Mouse (Mus musculus) intestine, embryonic 14.5 days (tissue): ENCODE data around the gene Gm13694. TPM values are rescaled to one million over a fixed set of nuclear protein-coding genes. Genes with fewer than 3 reads are reported as not detected.
"Not testable (repeated sequence)": the region's sequence is repeated elsewhere in the genome, so short reads cannot be mapped to it uniquely, and the experiment has no call there.

Experiments
- ATAC-seq: fragments of 200-750 bp; cut with Nextera tagmentation; replicated peaks from 2 replicates; pipeline ENCODE4 v1.8.0; 2017; ENCODE audit warnings: low read depth, moderate number of reproducible peaks, moderate TSS enrichment, moderate library complexity; ENCODE audit not compliant: low FRiP score, low TSS enrichment
- DNase-seq: peaks from one replicate; pipeline ENCODE4 v3.0.0-alpha.2; 2018; ENCODE audit warnings: low spot score
- H3K27ac ChIP-seq: fragments of 300-500 bp; sonication (generic); 2 replicates; pipeline ENCODE4 v1.5.1; 2014; ENCODE audit warnings: low read depth, mild to moderate bottlenecking, control low read depth
- H3K27me3 ChIP-seq: fragments of 300-500 bp; sonication (generic); replicated peaks from 2 replicates; pipeline ENCODE4 v1.6.1; 2014; ENCODE audit warnings: low read length, control low read depth; ENCODE audit not compliant: control insufficient read depth, insufficient read depth
- H3K36me3 ChIP-seq: fragments of 300-500 bp; sonication (generic); 2 replicates; pipeline ENCODE4 v1.6.1; 2014; ENCODE audit warnings: low read length, control low read depth; ENCODE audit not compliant: control insufficient read depth, insufficient read depth
- H3K4me1 ChIP-seq: fragments of 300-500 bp; sonication (generic); replicated peaks from 2 replicates; pipeline ENCODE4 v1.6.1; 2014; ENCODE audit warnings: low read length, control low read depth, mixed read lengths; ENCODE audit not compliant: control insufficient read depth, insufficient read depth
- H3K4me2 ChIP-seq: fragments of 300-500 bp; sonication (generic); 2 replicates; pipeline ENCODE4 v1.6.1; 2014; ENCODE audit warnings: low read length
- H3K4me3 ChIP-seq: fragments of 300-500 bp; sonication (generic); 2 replicates; pipeline ENCODE4 v1.5.1; 2014; ENCODE audit warnings: low read depth, low read length, control low read depth, mixed read lengths
- H3K9ac ChIP-seq: fragments of 300-500 bp; sonication (generic); 2 replicates; pipeline ENCODE4 v1.6.1; 2014; ENCODE audit warnings: mild to moderate bottlenecking, low read length
- H3K9me3 ChIP-seq: fragments of 300-500 bp; sonication (generic); 2 replicates; pipeline ENCODE4 v1.6.1; 2016; ENCODE audit warnings: low read length, control low read depth; ENCODE audit not compliant: control insufficient read depth
- WGBS: fragments of 180-500 bp; shearing (Covaris S2); extraction: QIAGEN DNeasy Blood & Tissue Kit; methylation state at CpG from one replicate; pipeline ENCODE4 v1.1.7; 2014; 5-methylcytosine and 5-hydroxymethylcytosine counted together
- polyA plus RNA-seq: library from polyadenylated mRNA; unstranded; fragments of >200 nt; fragmentation: Nextera tagmentation; extraction: Ambion mirVana; gene quantifications from 2 replicates; pipeline ENCODE4 v1.2.1, GENCODE M21; 2014

Gene Gm13694
- polyA plus RNA-seq, 1 experiment from 2014 or later = not detected

GRCm38 (mm10) chr2:83984443-83984842 is 5.7 kb downstream of the Gm13694 start, which contains the start of gene Gm13697:
Gm13697 (plus strand) TSS chr2:83984743.
- WGBS = no CpG with 5 or more reads among the region's 6 CpGs
- not testable (repeated sequence) for H3K4me1 ChIP-seq, ATAC-seq, H3K27ac ChIP-seq, H3K9me3 ChIP-seq, H3K9ac ChIP-seq, H3K36me3 ChIP-seq, H3K27me3 ChIP-seq, DNase-seq, H3K4me3 ChIP-seq, H3K4me2 ChIP-seq

- not testable (repeated sequence) for ATAC-seq, H3K4me1 ChIP-seq, H3K4me3 ChIP-seq, H3K27me3 ChIP-seq, H3K27ac ChIP-seq, H3K9ac ChIP-seq, DNase-seq, H3K4me2 ChIP-seq, H3K36me3 ChIP-seq, H3K9me3 ChIP-seq
- WGBS = no CpG with 5 or more reads among the region's 6 CpGs
These were observed 11.5 kb downstream of the Gm13694 start, which contains the start of gene Gm13691 for GRCm38 (mm10) chr2:83990253-83990652. Gm13691 (plus strand) TSS chr2:83990553.

DNA sequence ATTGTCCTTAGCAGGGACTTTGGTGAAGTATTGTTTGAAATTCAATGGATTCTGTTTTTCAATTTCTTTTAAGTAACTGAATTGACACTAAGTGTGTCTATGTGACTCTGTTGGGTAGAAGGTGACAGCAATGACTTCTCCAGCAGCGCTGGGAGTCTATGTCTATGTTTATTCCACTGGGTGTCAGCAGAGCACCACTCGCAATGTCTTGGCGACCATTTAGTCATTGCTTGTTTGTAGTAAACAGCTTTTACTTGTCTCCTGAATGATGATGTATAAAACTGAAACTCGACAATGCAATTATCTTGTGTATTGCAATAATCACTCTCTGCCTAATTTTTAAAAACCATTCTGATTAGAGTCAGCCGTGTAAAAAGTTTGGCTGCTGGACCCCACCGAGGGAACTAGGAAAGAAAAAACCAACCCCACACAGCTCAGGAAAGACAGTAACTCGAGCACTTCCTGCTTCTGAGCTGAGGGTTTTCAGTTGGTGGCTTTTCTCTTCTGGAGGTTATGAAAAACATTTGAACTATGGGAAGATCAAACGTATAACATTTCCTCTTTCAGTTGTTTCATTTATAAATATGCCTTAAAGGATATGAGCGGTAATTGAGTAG is 15.0 kb downstream of the Gm13694 start:
- not testable (repeated sequence) for DNase-seq, H3K9me3 ChIP-seq, H3K9ac ChIP-seq, ATAC-seq, H3K36me3 ChIP-seq, H3K27ac ChIP-seq, H3K4me1 ChIP-seq, H3K4me3 ChIP-seq, H3K27me3 ChIP-seq, H3K4me2 ChIP-seq
- WGBS = 44% methylated on average over 7 of the region's 9 CpGs

- H3K36me3 ChIP-seq, ATAC-seq, H3K4me3 ChIP-seq, H3K9me3 ChIP-seq, H3K4me1 ChIP-seq, H3K27ac ChIP-seq, DNase-seq, H3K4me2 ChIP-seq, H3K9ac ChIP-seq, H3K27me3 ChIP-seq: not testable (repeated sequence)
- no CpG with 5 or more reads among the region's 3 CpGs for WGBS
These were observed 15.8 kb downstream of the Gm13694 start for GRCm38 (mm10) chr2:83994526-83994925.

GRCm38 (mm10) chr2:84008913-84009312 is 30.2 kb downstream of the Gm13694 start:
- no peak overlapping the region for H3K9ac ChIP-seq
- ATAC-seq (no peak), DNase-seq (no peak)
- no peaks in the 10 kb centered on the region for H3K4me1 ChIP-seq
- no peaks in the 10 kb centered on the region for H3K9me3 ChIP-seq
- H3K27me3 ChIP-seq = no peaks in the 10 kb centered on the region
- 53% methylated on average over 1 of the region's 1 CpGs for WGBS
- H3K27ac ChIP-seq = no peak overlapping the region
- H3K4me3 ChIP-seq = no peak overlapping the region
- H3K36me3 ChIP-seq = no peaks in the 10 kb centered on the region
- no peak overlapping the region for H3K4me2 ChIP-seq

- Histone ChIP-seq H3K9ac (no peak overlapping the region), H3K27me3 (no peaks in the 10 kb centered on the region), H3K36me3 (no peaks in the 10 kb centered on the region), H3K4me2 (no peak overlapping the region), H3K4me1 (0 out of 2 replicates have a peak, but pooled peaks cover 3% of the 10 kb centered on the region), H3K9me3 (no peaks in the 10 kb centered on the region), H3K4me3 (no peak overlapping the region), H3K27ac (no peak overlapping the region)
- DNase-seq (no peak), ATAC-seq (no peak)
- 68% methylated on average over 3 of the region's 3 CpGs for WGBS
These were observed 31.1 kb downstream of the Gm13694 start for GRCm38 (mm10) chr2:84009818-84010217.

- DNase-seq = no peak
- Histone ChIP-seq H3K27ac (no peak overlapping the region), H3K27me3 (no peaks in the 10 kb centered on the region), H3K9me3 (no peaks in the 10 kb centered on the region), H3K36me3 (no peaks in the 10 kb centered on the region), H3K4me2 (no peak overlapping the region), H3K4me1 (peaks cover 3% of the 10 kb centered on the region; the same call in 1 of the 2 replicates), H3K9ac (no peak overlapping the region), H3K4me3 (no peak overlapping the region)
- 57% methylated on average over 6 of the region's 6 CpGs for WGBS
- ATAC-seq = no peak
These were observed 35.8 kb downstream of the Gm13694 start for GRCm38 (mm10) chr2:84014572-84014971.

DNA sequence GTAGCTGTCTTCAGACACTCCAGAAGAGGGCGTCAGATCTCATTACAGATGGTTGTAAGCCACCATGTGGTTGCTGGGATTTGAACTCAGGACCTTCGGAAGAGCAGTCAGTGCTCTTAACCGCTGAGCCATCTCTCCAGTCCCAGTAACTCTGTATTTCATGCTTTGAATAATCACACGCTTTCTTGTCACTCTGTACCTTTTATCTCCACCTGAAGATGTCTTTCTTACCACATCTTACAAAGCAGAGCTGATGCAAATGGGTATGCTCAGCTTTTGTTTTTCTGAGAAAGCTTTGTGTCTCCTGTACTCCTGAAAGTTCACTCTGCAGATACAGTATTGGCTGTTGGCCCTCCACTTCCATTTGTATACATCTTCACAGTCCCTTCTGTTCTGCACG is 37.6 kb downstream of the Gm13694 start:
- not testable (repeated sequence) for H3K4me3 ChIP-seq, H3K36me3 ChIP-seq, DNase-seq, H3K4me1 ChIP-seq, H3K27me3 ChIP-seq, H3K27ac ChIP-seq, H3K9me3 ChIP-seq, H3K4me2 ChIP-seq, ATAC-seq, H3K9ac ChIP-seq
- WGBS = 67% methylated on average over 5 of the region's 5 CpGs

GRCm38 (mm10) chr2:84018330-84018729 is 39.6 kb downstream of the Gm13694 start:
- no peak overlapping the region for H3K9ac ChIP-seq
- WGBS = 37% methylated on average over 3 of the region's 3 CpGs
- H3K27ac ChIP-seq = no peak overlapping the region
- no peak overlapping the region for H3K4me3 ChIP-seq
- peaks cover 3% of the 10 kb centered on the region; the same call in 1 of the 2 replicates for H3K4me1 ChIP-seq
- H3K36me3 ChIP-seq = no peaks in the 10 kb centered on the region
- no peak overlapping the region for H3K4me2 ChIP-seq
- ATAC-seq = no peak
- DNase-seq = no peak
- H3K27me3 ChIP-seq = no peaks in the 10 kb centered on the region
- H3K9me3 ChIP-seq = no peaks in the 10 kb centered on the region
